Mouse (Mus musculus): ENCODE data around the gene Hlcs. TPM values are rescaled to one million over a fixed set of nuclear protein-coding genes. Genes with fewer than 3 reads are reported as not detected.

Gene Hlcs
- polyA plus RNA-seq, 1 experiment from 2014 or later, result 7.4 TPM

- no peak overlapping the region for H3K4me3 ChIP-seq
- H3K4me1 ChIP-seq (replicated peaks), result peaks cover 8% of the 10 kb centered on the region
- no peak overlapping the region for H3K4me2 ChIP-seq
- H3K9ac ChIP-seq, result no peak overlapping the region
- H3K36me3 ChIP-seq, result no peaks in the 10 kb centered on the region
- ATAC-seq (replicated peaks; ENCODE audit: insufficient number of reproducible peaks, insufficient read depth, low FRiP score, low read depth), result no peak
- no peaks in the 10 kb centered on the region for H3K9me3 ChIP-seq (replicated peaks)
- 71% methylated on average over 24 of the region's 24 CpGs for WGBS
- no peaks in the 10 kb centered on the region for H3K27me3 ChIP-seq
- peak overlapping the region; percentile 20; the same call in 1 of the 2 replicates for H3K27ac ChIP-seq
Observed at GRCm38 (mm10) chr16:94253671-94254414, 59.5 kb downstream of the Hlcs start.

- H3K9me3 ChIP-seq (replicated peaks), result no peaks in the 10 kb centered on the region
- no peak overlapping the region for H3K4me2 ChIP-seq
- H3K27me3 ChIP-seq, result no peaks in the 10 kb centered on the region
- H3K9ac ChIP-seq, result no peak overlapping the region
- H3K4me3 ChIP-seq, result no peak overlapping the region
- no peak for ATAC-seq (replicated peaks; ENCODE audit: insufficient number of reproducible peaks, insufficient read depth, low FRiP score, low read depth)
- WGBS, result 84% methylated on average over 13 of the region's 13 CpGs
- H3K4me1 ChIP-seq (replicated peaks), result peaks cover 11% of the 10 kb centered on the region
- H3K27ac ChIP-seq, result no peak overlapping the region
- H3K36me3 ChIP-seq, result no peaks in the 10 kb centered on the region
Observed at GRCm38 (mm10) chr16:94251756-94252155, 61.6 kb downstream of the Hlcs start.

- H3K27me3 ChIP-seq, result no peaks in the 10 kb centered on the region
- no peak overlapping the region for H3K4me3 ChIP-seq
- 76% methylated on average over 15 of the region's 15 CpGs for WGBS
- H3K36me3 ChIP-seq, result no peaks in the 10 kb centered on the region
- no peak for ATAC-seq (replicated peaks; ENCODE audit: insufficient number of reproducible peaks, insufficient read depth, low FRiP score, low read depth)
- no peak overlapping the region for H3K9ac ChIP-seq
- no peak overlapping the region for H3K4me2 ChIP-seq
- H3K9me3 ChIP-seq (replicated peaks), result no peaks in the 10 kb centered on the region
- H3K27ac ChIP-seq, result no peak overlapping the region
- H3K4me1 ChIP-seq (replicated peaks), result peaks cover 11% of the 10 kb centered on the region
Observed at GRCm38 (mm10) chr16:94250640-94251349, 62.6 kb downstream of the Hlcs start.

GRCm38 (mm10) chr16:94250136-94250535 is 63.2 kb downstream of the Hlcs start:
- no peak overlapping the region for H3K4me3 ChIP-seq
- H3K9me3 ChIP-seq (replicated peaks), result no peaks in the 10 kb centered on the region
- no peak overlapping the region for H3K9ac ChIP-seq
- H3K4me2 ChIP-seq, result no peak overlapping the region
- H3K4me1 ChIP-seq (replicated peaks), result peaks cover 11% of the 10 kb centered on the region
- WGBS, result 75% methylated on average over 12 of the region's 12 CpGs
- no peaks in the 10 kb centered on the region for H3K36me3 ChIP-seq
- ATAC-seq (replicated peaks; ENCODE audit: insufficient number of reproducible peaks, insufficient read depth, low FRiP score, low read depth), result no peak
- H3K27me3 ChIP-seq, result no peaks in the 10 kb centered on the region
- H3K27ac ChIP-seq, result no peak overlapping the region

- no peak overlapping the region for H3K4me3 ChIP-seq
- no peak overlapping the region for H3K9ac ChIP-seq
- no peaks in the 10 kb centered on the region for H3K27me3 ChIP-seq
- H3K4me1 ChIP-seq (replicated peaks), result peaks cover 11% of the 10 kb centered on the region
- H3K27ac ChIP-seq, result no peak overlapping the region
- ATAC-seq (replicated peaks; ENCODE audit: insufficient number of reproducible peaks, insufficient read depth, low FRiP score, low read depth), result no peak
- H3K9me3 ChIP-seq (replicated peaks), result no peaks in the 10 kb centered on the region
- 85% methylated on average over 10 of the region's 10 CpGs for WGBS
- no peaks in the 10 kb centered on the region for H3K36me3 ChIP-seq
- no peak overlapping the region for H3K4me2 ChIP-seq
Observed at GRCm38 (mm10) chr16:94249666-94250065, 63.7 kb downstream of the Hlcs start.

GRCm38 (mm10) chr16:94248721-94249120 is 64.7 kb downstream of the Hlcs start:
- ATAC-seq (replicated peaks; ENCODE audit: insufficient number of reproducible peaks, insufficient read depth, low FRiP score, low read depth), result no peak
- Histone ChIP-seq H3K36me3 (no peaks in the 10 kb centered on the region), H3K9ac (no peak overlapping the region), H3K9me3 (replicated peaks) (no peaks in the 10 kb centered on the region), H3K4me3 (no peak overlapping the region), H3K27me3 (no peaks in the 10 kb centered on the region), H3K27ac (no peak overlapping the region), H3K4me1 (replicated peaks) (peaks cover 15% of the 10 kb centered on the region), H3K4me2 (no peak overlapping the region)
- WGBS, result 60% methylated on average over 15 of the region's 15 CpGs

- H3K4me2 ChIP-seq, result no peak overlapping the region
- H3K27ac ChIP-seq, result no peak overlapping the region
- H3K9ac ChIP-seq, result no peak overlapping the region
- H3K4me3 ChIP-seq, result no peak overlapping the region
- no peak for ATAC-seq (replicated peaks; ENCODE audit: insufficient number of reproducible peaks, insufficient read depth, low FRiP score, low read depth)
- 83% methylated on average over 8 of the region's 8 CpGs for WGBS
- no peaks in the 10 kb centered on the region for H3K36me3 ChIP-seq
- no peaks in the 10 kb centered on the region for H3K27me3 ChIP-seq
- peaks cover 16% of the 10 kb centered on the region for H3K4me1 ChIP-seq (replicated peaks)
- no peaks in the 10 kb centered on the region for H3K9me3 ChIP-seq (replicated peaks)
Observed at GRCm38 (mm10) chr16:94246976-94247375, 66.4 kb downstream of the Hlcs start.

GRCm38 (mm10) chr16:94246058-94246784 is 67.2 kb downstream of the Hlcs start:
- ATAC-seq (replicated peaks; ENCODE audit: insufficient number of reproducible peaks, insufficient read depth, low FRiP score, low read depth), result no peak
- H3K9me3 ChIP-seq (replicated peaks), result no peaks in the 10 kb centered on the region
- 77% methylated on average over 17 of the region's 17 CpGs for WGBS
- no peak overlapping the region for H3K27ac ChIP-seq
- no peak overlapping the region for H3K4me2 ChIP-seq
- no peak overlapping the region for H3K4me3 ChIP-seq
- no peak overlapping the region for H3K9ac ChIP-seq
- H3K27me3 ChIP-seq, result no peaks in the 10 kb centered on the region
- no peaks in the 10 kb centered on the region for H3K36me3 ChIP-seq
- H3K4me1 ChIP-seq (replicated peaks), result peaks cover 16% of the 10 kb centered on the region

- no peaks in the 10 kb centered on the region for H3K27me3 ChIP-seq
Observed at GRCm38 (mm10) chr16:94241126-94241525, 72.2 kb downstream of the Hlcs start.

GRCm38 (mm10) chr16:94240190-94240589 is 73.2 kb downstream of the Hlcs start:
- Histone ChIP-seq H3K4me3 (no peak overlapping the region), H3K4me2 (no peak overlapping the region), H3K36me3 (no peaks in the 10 kb centered on the region), H3K27me3 (no peaks in the 10 kb centered on the region), H3K4me1 (replicated peaks) (peaks cover 8% of the 10 kb centered on the region), H3K9ac (no peak overlapping the region), H3K9me3 (replicated peaks) (no peaks in the 10 kb centered on the region), H3K27ac (no peak overlapping the region)
- ATAC-seq (replicated peaks; ENCODE audit: insufficient number of reproducible peaks, insufficient read depth, low FRiP score, low read depth), result no peak
- WGBS, result 44% methylated on average over 2 of the region's 2 CpGs

More at GRCm38 (mm10) chr16:94241126-94241525, 72.2 kb downstream of the Hlcs start:
- H3K9me3 ChIP-seq (replicated peaks), result no peaks in the 10 kb centered on the region
- H3K4me1 ChIP-seq (replicated peaks), result peaks cover 8% of the 10 kb centered on the region
- H3K27ac ChIP-seq, result no peak overlapping the region
- H3K36me3 ChIP-seq, result no peaks in the 10 kb centered on the region
- 82% methylated on average over 10 of the region's 10 CpGs for WGBS
- no peak overlapping the region for H3K4me3 ChIP-seq
- ATAC-seq (replicated peaks; ENCODE audit: insufficient number of reproducible peaks, insufficient read depth, low FRiP score, low read depth), result no peak
- no peak overlapping the region for H3K9ac ChIP-seq
- no peak overlapping the region for H3K4me2 ChIP-seq

GRCm38 (mm10) chr16:94239567-94239966 is 73.8 kb downstream of the Hlcs start:
- Histone ChIP-seq H3K4me1 (replicated peaks) (peaks cover 8% of the 10 kb centered on the region), H3K27me3 (no peaks in the 10 kb centered on the region), H3K4me2 (no peak overlapping the region), H3K9ac (no peak overlapping the region), H3K27ac (no peak overlapping the region), H3K4me3 (no peak overlapping the region), H3K36me3 (no peaks in the 10 kb centered on the region), H3K9me3 (replicated peaks) (no peaks in the 10 kb centered on the region)
- WGBS, result 71% methylated on average over 6 of the region's 6 CpGs
- no peak for ATAC-seq (replicated peaks; ENCODE audit: insufficient number of reproducible peaks, insufficient read depth, low FRiP score, low read depth)
